Mouse (Mus musculus): Measurements from ENCODE around the gene Gm17542. TPM values are rescaled to one million over a fixed set of nuclear protein-coding genes. Genes with fewer than 3 reads are reported as not detected.
"Not testable (repeated sequence)": the region's sequence is repeated elsewhere in the genome, so short reads cannot be mapped to it uniquely, and the experiment has no call there.

The Gm17542 gene
- not detected in 2 replicates for polyA plus RNA-seq (2012; ENCODE audit: insufficient read depth, insufficient read length, missing spikeins)

- not testable (repeated sequence) for H3K4me1 ChIP-seq (ENCODE audit: control insufficient read depth, insufficient read depth, insufficient read length, low read length); H3K4me3 ChIP-seq (ENCODE audit: insufficient read depth, low read depth, low read length); H3K27ac ChIP-seq (replicated peaks; ENCODE audit: low read depth, low read length)
Measured at GRCm38 (mm10) chr10:58718110-58718509, at the start of gene Gm17542. Gene Gm17542 (minus strand): TSS chr10:58718210.

GRCm38 (mm10) chr10:58739779-58740178 lies 21.8 kb upstream of the Gm17542 start:
- Histone ChIP-seq H3K4me1 (ENCODE audit: control insufficient read depth, insufficient read depth, insufficient read length, low read length) (no peaks in the 10 kb centered on the region), H3K4me3 (ENCODE audit: insufficient read depth, low read depth, low read length) (no peak overlapping the region), H3K27ac (replicated peaks; ENCODE audit: low read depth, low read length) (no peak overlapping the region)

GRCm38 (mm10) chr10:58738152-58738551 lies 20.1 kb upstream of the Gm17542 start:
- H3K27ac ChIP-seq (replicated peaks; ENCODE audit: low read depth, low read length): no peak overlapping the region

GRCm38 (mm10) chr10:58714789-58715148 lies 3.2 kb downstream of the Gm17542 start:
- H3K4me3 ChIP-seq (ENCODE audit: insufficient read depth, low read depth, low read length): no peak overlapping the region
- H3K27ac ChIP-seq (replicated peaks; ENCODE audit: low read depth, low read length): no peak overlapping the region
- H3K4me1 ChIP-seq (ENCODE audit: control insufficient read depth, insufficient read depth, insufficient read length, low read length): peaks cover 2% of the 10 kb centered on the region; the same call in 1 of the 2 replicates

More at GRCm38 (mm10) chr10:58738152-58738551, 20.1 kb upstream of the Gm17542 start:
- H3K4me3 ChIP-seq (ENCODE audit: insufficient read depth, low read depth, low read length): no peak overlapping the region
- H3K4me1 ChIP-seq (ENCODE audit: control insufficient read depth, insufficient read depth, insufficient read length, low read length): no peaks in the 10 kb centered on the region

- no peak overlapping the region for H3K27ac ChIP-seq (replicated peaks; ENCODE audit: low read depth, low read length)
- H3K4me3 ChIP-seq (ENCODE audit: insufficient read depth, low read depth, low read length): peak overlapping the region; percentile 24; the same call in 1 of the 2 replicates
- peaks cover 5% of the 10 kb centered on the region for H3K4me1 ChIP-seq (ENCODE audit: control insufficient read depth, insufficient read depth, insufficient read length, low read length)
Measured at GRCm38 (mm10) chr10:58713855-58714788, 3.9 kb downstream of the Gm17542 start.

- H3K27ac ChIP-seq (replicated peaks; ENCODE audit: low read depth, low read length): no peak overlapping the region
- H3K4me1 ChIP-seq (ENCODE audit: control insufficient read depth, insufficient read depth, insufficient read length, low read length): peaks cover 5% of the 10 kb centered on the region
- no peak overlapping the region for H3K4me3 ChIP-seq (ENCODE audit: insufficient read depth, low read depth, low read length)
Measured at GRCm38 (mm10) chr10:58713225-58713624, 4.8 kb downstream of the Gm17542 start.

GRCm38 (mm10) chr10:58709021-58709420 lies 9.0 kb downstream of the Gm17542 start:
- Histone ChIP-seq H3K27ac (replicated peaks; ENCODE audit: low read depth, low read length) (no peak overlapping the region), H3K4me1 (ENCODE audit: control insufficient read depth, insufficient read depth, insufficient read length, low read length) (peaks cover 3% of the 10 kb centered on the region), H3K4me3 (ENCODE audit: insufficient read depth, low read depth, low read length) (no peak overlapping the region)

GRCm38 (mm10) chr10:58700578-58700977 lies 17.4 kb downstream of the Gm17542 start:
- Histone ChIP-seq H3K4me3 (ENCODE audit: insufficient read depth, low read depth, low read length) (no peak overlapping the region), H3K27ac (replicated peaks; ENCODE audit: low read depth, low read length) (no peak overlapping the region), H3K4me1 (ENCODE audit: control insufficient read depth, insufficient read depth, insufficient read length, low read length) (no peaks in the 10 kb centered on the region)

- H3K4me3 ChIP-seq (ENCODE audit: insufficient read depth, low read depth, low read length): no peak overlapping the region
- H3K4me1 ChIP-seq (ENCODE audit: control insufficient read depth, insufficient read depth, insufficient read length, low read length): no peaks in the 10 kb centered on the region
Measured at GRCm38 (mm10) chr10:58700160-58700559, 17.9 kb downstream of the Gm17542 start.

GRCm38 (mm10) chr10:58698955-58699354 lies 19.1 kb downstream of the Gm17542 start:
- H3K4me3 ChIP-seq (ENCODE audit: insufficient read depth, low read depth, low read length): no peak overlapping the region
- no peaks in the 10 kb centered on the region for H3K4me1 ChIP-seq (ENCODE audit: control insufficient read depth, insufficient read depth, insufficient read length, low read length)
- H3K27ac ChIP-seq (replicated peaks; ENCODE audit: low read depth, low read length): no peak overlapping the region

More at GRCm38 (mm10) chr10:58700160-58700559, 17.9 kb downstream of the Gm17542 start:
- no peak overlapping the region for H3K27ac ChIP-seq (replicated peaks; ENCODE audit: low read depth, low read length)

GRCm38 (mm10) chr10:58691051-58691450 lies 27.0 kb downstream of the Gm17542 start:
- Histone ChIP-seq H3K4me3 (ENCODE audit: insufficient read depth, low read depth, low read length) (no peak overlapping the region), H3K27ac (replicated peaks; ENCODE audit: low read depth, low read length) (no peak overlapping the region), H3K4me1 (ENCODE audit: control insufficient read depth, insufficient read depth, insufficient read length, low read length) (no peaks in the 10 kb centered on the region)

- no peak overlapping the region for H3K27ac ChIP-seq (replicated peaks; ENCODE audit: low read depth, low read length)
- H3K4me1 ChIP-seq (ENCODE audit: control insufficient read depth, insufficient read depth, insufficient read length, low read length): no peaks in the 10 kb centered on the region
- H3K4me3 ChIP-seq (ENCODE audit: insufficient read depth, low read depth, low read length): no peak overlapping the region
Measured at GRCm38 (mm10) chr10:58679298-58679697, 38.7 kb downstream of the Gm17542 start.

GRCm38 (mm10) chr10:58675533-58675932 lies 42.5 kb downstream of the Gm17542 start, which contains the start of gene Edar:
Gene Edar (minus strand): TSS chr10:58675654.
- no peak within 1 kb of the TSS for H3K4me3 ChIP-seq (ENCODE audit: insufficient read depth, low read depth, low read length)
- no peaks in the 10 kb centered on the region for H3K4me1 ChIP-seq (ENCODE audit: control insufficient read depth, insufficient read depth, insufficient read length, low read length)
- H3K27ac ChIP-seq (replicated peaks; ENCODE audit: low read depth, low read length): no peak within 1 kb of the TSS

- no peak overlapping the region for H3K4me3 ChIP-seq (ENCODE audit: insufficient read depth, low read depth, low read length)
- no peak overlapping the region for H3K27ac ChIP-seq (replicated peaks; ENCODE audit: low read depth, low read length)
- H3K4me1 ChIP-seq (ENCODE audit: control insufficient read depth, insufficient read depth, insufficient read length, low read length): no peaks in the 10 kb centered on the region
Measured at GRCm38 (mm10) chr10:58673278-58674061, 44.5 kb downstream of the Gm17542 start.

- no peak overlapping the region for H3K4me3 ChIP-seq (ENCODE audit: insufficient read depth, low read depth, low read length)
- no peak overlapping the region for H3K27ac ChIP-seq (replicated peaks; ENCODE audit: low read depth, low read length)
- H3K4me1 ChIP-seq (ENCODE audit: control insufficient read depth, insufficient read depth, insufficient read length, low read length): no peaks in the 10 kb centered on the region
Measured at GRCm38 (mm10) chr10:58672557-58673277, 45.3 kb downstream of the Gm17542 start.

Data from brown adipose tissue, adult 24 weeks (tissue).